Mouse (Mus musculus): ENCODE data around the gene Pqlc2. TPM values are rescaled to one million over a fixed set of nuclear protein-coding genes. Genes with fewer than 3 reads are reported as not detected.

Pqlc2 gene
- total RNA-seq, 2 experiments from 2014 or later: 11.0 to 11.9 TPM

- no peak for DNase-seq (ENCODE audit: low spot score in 2 of 2)
Measured at GRCm38 (mm10) chr4:139266500-139266865, 44.0 kb downstream of the Pqlc2 start.

GRCm38 (mm10) chr4:139265783-139266499, 44.6 kb downstream of the Pqlc2 start:
- DNase-seq (ENCODE audit: low spot score in 2 of 2): peak in 1 of 2 experiments; percentile 22

- no peak for DNase-seq (ENCODE audit: low spot score in 2 of 2)
Measured at GRCm38 (mm10) chr4:139262981-139263380, 47.5 kb downstream of the Pqlc2 start.

GRCm38 (mm10) chr4:139259302-139259871, 51.1 kb downstream of the Pqlc2 start:
- DNase-seq (ENCODE audit: low spot score in 2 of 2): no peak

- no peak for DNase-seq (ENCODE audit: low spot score in 2 of 2)
Measured at GRCm38 (mm10) chr4:139258621-139259301, 51.7 kb downstream of the Pqlc2 start.

- no peak for DNase-seq (ENCODE audit: low spot score in 2 of 2)
Measured at GRCm38 (mm10) chr4:139256708-139257107, 53.8 kb downstream of the Pqlc2 start.

- no peak for DNase-seq (ENCODE audit: low spot score in 2 of 2)
Measured at GRCm38 (mm10) chr4:139256146-139256545, 54.4 kb downstream of the Pqlc2 start.

- no peak for DNase-seq (ENCODE audit: low spot score in 2 of 2)
Measured at GRCm38 (mm10) chr4:139253206-139253605, 57.3 kb downstream of the Pqlc2 start.

- peak; percentile 79 for DNase-seq (ENCODE audit: low spot score in 2 of 2)
Measured at GRCm38 (mm10) chr4:139252051-139252760, 58.3 kb downstream of the Pqlc2 start.

GRCm38 (mm10) chr4:139250886-139251285, 59.6 kb downstream of the Pqlc2 start:
- DNase-seq (ENCODE audit: low spot score in 2 of 2): no peak

GRCm38 (mm10) chr4:139250043-139250442, 60.5 kb downstream of the Pqlc2 start:
- no peak for DNase-seq (ENCODE audit: low spot score in 2 of 2)

GRCm38 (mm10) chr4:139248736-139249135, 61.8 kb downstream of the Pqlc2 start:
- no peak for DNase-seq (ENCODE audit: low spot score in 2 of 2)

- no peak for DNase-seq (ENCODE audit: low spot score in 2 of 2)
Measured at GRCm38 (mm10) chr4:139247966-139248365, 62.5 kb downstream of the Pqlc2 start.

GRCm38 (mm10) chr4:139246130-139246877, 64.2 kb downstream of the Pqlc2 start:
- peak in 1 of 2 experiments; percentile 18 for DNase-seq (ENCODE audit: low spot score in 2 of 2)

- DNase-seq (ENCODE audit: low spot score in 2 of 2): no peak
Measured at GRCm38 (mm10) chr4:139245534-139245933, 65.0 kb downstream of the Pqlc2 start.

- no peak for DNase-seq (ENCODE audit: low spot score in 2 of 2)
Measured at GRCm38 (mm10) chr4:139244766-139245165, 65.7 kb downstream of the Pqlc2 start.

- DNase-seq (ENCODE audit: low spot score in 2 of 2): no peak
Measured at GRCm38 (mm10) chr4:139244176-139244575, 66.3 kb downstream of the Pqlc2 start.
